Mouse (Mus musculus): ENCODE measurements around the gene Cd79b. TPM values are rescaled to one million over a fixed set of nuclear protein-coding genes. Genes with fewer than 3 reads are reported as not detected.

Gene Cd79b
- total RNA-seq, 2 experiments from 2014 or later = 0.86 to 0.93 TPM

- DNase-seq (ENCODE audit: low spot score in 2 of 2) = no peak
These were observed 40.2 kb downstream of the Cd79b start for GRCm38 (mm10) chr11:106274374-106274773.

- no peak for DNase-seq (ENCODE audit: low spot score in 2 of 2)
These were observed 40.8 kb downstream of the Cd79b start for GRCm38 (mm10) chr11:106273811-106274210.

- no peak for DNase-seq (ENCODE audit: low spot score in 2 of 2)
These were observed 41.3 kb downstream of the Cd79b start for GRCm38 (mm10) chr11:106273311-106273684.

- peak; percentile 98 for DNase-seq (ENCODE audit: low spot score in 2 of 2)
These were observed 41.8 kb downstream of the Cd79b start, which contains the start of gene Smarcd2 for GRCm38 (mm10) chr11:106272644-106273310. TSS of gene Smarcd2 (minus strand) at chr11:106272972.

DNA sequence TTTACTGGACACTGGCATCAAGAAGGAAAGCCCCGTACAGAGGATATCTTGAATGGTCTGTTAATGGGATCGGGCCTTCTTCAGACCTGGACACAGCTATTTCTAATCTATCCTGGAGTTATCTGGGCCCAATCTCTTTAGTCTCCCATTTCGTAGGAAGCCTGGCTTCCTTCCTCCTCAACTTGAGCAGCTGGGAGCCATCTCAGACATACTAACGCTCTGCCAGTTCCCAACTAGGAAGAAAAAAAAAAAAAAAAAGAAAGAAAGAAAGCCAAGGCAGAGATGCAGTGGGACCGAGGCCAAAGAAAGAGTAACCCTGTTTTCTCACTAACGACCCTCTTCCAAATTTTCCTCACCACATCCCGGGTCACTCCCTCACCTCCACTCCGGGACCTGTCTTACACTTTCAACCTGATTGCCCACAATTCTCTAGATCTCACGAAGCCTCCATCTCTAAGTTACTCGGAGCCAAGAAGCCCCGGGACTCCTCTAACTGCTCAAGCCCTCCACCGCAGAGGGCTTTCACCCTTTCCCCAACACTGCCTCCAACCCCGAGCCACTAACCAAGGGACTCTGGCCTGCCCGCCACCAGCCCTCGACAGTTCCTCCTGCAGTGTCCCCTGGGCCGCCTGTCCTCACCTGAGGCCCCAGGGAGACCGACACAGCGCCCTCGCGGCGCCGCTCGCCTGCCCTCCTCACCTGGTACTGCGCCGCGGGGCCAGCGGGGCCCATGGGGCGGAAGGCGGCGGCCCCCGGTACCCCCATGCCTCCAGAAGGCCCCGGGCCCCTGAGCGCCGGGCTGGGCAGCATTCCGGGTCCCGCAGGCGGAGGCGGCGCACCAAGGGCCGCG is 42.5 kb downstream of the Cd79b start:
- no peak for DNase-seq (ENCODE audit: low spot score in 2 of 2)

DNA sequence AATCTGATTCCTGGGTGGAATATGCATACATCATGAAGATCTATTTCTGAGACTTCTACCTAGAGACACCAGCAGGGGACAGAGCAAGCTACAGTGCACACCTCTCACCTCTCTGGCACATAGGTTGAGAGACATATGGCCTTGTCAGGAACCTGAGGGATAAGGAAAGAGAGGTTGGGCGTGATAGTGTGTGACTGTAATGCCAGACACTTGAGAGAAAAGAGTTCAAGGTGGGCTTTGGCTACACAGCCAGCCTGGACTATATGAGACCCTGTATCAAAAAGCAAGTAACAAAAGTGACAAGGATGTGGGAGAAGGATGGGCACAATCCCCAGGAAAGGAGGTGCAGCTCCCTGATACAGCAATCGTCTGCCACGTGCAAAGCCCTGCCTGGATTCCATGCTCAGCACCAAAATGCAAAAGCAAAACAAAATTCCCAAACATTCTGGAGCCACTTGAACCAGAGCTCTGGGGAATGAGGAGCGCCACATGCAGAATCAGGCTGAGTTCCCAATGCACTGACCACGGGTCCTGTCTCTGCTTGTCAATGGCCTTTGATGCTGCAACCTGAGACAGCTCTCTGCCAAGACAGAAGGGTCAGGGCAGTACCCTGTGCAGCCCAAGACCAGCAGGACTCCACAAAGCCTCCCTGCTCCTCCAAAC is 43.3 kb downstream of the Cd79b start:
- no peak for DNase-seq (ENCODE audit: low spot score in 2 of 2)

DNA sequence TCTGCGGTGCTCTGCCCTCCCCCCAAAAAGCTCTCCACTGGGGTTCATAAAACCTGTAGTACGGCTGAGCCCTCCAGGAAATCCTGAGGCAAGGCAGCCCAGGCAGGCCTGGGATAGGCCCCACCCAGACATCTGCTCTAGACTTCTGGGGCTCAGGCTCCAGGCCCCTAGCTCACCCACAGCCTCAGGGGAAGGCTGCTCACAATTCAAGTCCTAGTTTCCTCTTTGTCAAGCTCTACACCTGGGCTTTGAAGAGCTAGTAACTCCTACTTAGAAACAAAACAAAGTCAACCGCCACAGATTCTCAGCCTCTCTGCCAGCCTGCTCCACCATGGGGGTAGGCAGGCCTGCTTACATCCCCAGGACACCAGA is 45.5 kb downstream of the Cd79b start:
- DNase-seq (ENCODE audit: low spot score in 2 of 2) = peak in 1 of 2 experiments; percentile 38

GRCm38 (mm10) chr11:106268326-106269059 is 46.1 kb downstream of the Cd79b start:
- DNase-seq (ENCODE audit: low spot score in 2 of 2) = peak; percentile 56 to 67

- no peak for DNase-seq (ENCODE audit: low spot score in 2 of 2)
These were observed 46.7 kb downstream of the Cd79b start for GRCm38 (mm10) chr11:106267871-106268270.

DNA sequence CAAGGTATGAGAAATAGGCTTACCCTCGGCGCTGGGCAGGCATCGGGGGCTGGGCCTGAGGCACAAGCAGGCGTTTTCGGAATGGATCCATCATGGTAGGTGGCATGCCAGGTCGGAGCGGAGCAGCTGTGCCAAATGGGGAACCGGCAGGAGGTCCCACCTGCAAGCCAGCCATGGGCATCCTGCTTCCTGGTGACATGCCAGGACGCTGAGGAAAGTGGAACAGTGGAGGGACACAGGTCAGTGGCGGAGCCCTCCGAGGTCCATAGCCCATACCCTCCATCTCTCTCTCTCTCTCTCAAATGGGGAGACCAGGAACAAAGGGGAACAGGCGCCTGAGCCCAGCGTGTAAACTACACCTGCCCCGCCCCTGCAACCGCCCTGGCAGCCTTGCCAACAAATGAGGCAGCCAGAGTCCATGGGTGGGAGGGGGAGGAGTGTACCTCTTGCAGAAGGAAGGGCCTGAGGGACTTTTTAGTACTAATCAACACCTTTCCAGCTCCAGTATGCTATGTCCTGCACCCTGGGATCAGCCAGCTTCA is 47.2 kb downstream of the Cd79b start:
- peak; percentile 31 to 36 for DNase-seq (ENCODE audit: low spot score in 2 of 2)

GRCm38 (mm10) chr11:106266431-106266830 is 48.1 kb downstream of the Cd79b start:
- DNase-seq (ENCODE audit: low spot score in 2 of 2) = no peak

DNA sequence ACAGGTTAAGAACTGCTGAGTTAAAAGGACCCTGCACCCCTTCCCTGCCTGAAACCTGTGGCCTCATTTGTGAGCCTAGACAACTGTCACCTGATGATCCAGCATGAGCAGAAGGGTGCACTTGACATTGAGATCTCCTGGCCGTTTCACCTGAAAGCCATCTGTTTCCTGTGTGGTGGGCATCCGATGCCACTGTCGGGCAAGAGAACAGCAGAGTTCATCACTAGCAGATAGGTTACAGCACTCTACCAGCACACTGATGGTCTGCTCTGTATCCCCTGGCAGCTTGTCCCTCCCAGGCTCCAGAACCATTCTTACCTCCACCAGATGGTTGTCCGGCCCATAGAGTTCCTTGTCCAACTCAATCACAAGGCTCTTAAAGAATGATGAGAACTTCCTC is 49.0 kb downstream of the Cd79b start:
- no peak for DNase-seq (ENCODE audit: low spot score in 2 of 2)

- DNase-seq (ENCODE audit: low spot score in 2 of 2) = no peak
These were observed 49.6 kb downstream of the Cd79b start for GRCm38 (mm10) chr11:106264988-106265387.

- no peak for DNase-seq (ENCODE audit: low spot score in 2 of 2)
These were observed 50.6 kb downstream of the Cd79b start for GRCm38 (mm10) chr11:106263963-106264362.

Other genes starting within 250 kb of the Cd79b start
- 10 to 100 TPM; 32.3 to 33.3 TPM for gene Taco1, start 248.7 kb downstream of the Cd79b start, total RNA-seq (2021)
- gene Map3k3, start 230.1 kb downstream of the Cd79b start, total RNA-seq (2021) = 10 to 100 TPM; 34.3 to 37.3 TPM
- gene Gm10840, start 153.9 kb downstream of the Cd79b start, total RNA-seq (2021) = not detected
- 10 to 100 TPM in 1 of 2 experiments, 1 to 10 TPM in 1; 9.5 to 11.7 TPM for gene Limd2, start 153.9 kb downstream of the Cd79b start, total RNA-seq (2021)
- 10 to 100 TPM; 11.6 to 13.1 TPM for gene Strada, start 112.6 kb downstream of the Cd79b start, total RNA-seq (2021)
- gene Ccdc47, start 98.4 kb downstream of the Cd79b start, total RNA-seq (2021) = 100 to 1,000 TPM; 106 to 118 TPM
- 10 to 100 TPM; 42.1 to 55.2 TPM for gene Ddx42, start 97.8 kb downstream of the Cd79b start, total RNA-seq (2021)
- 10 to 100 TPM; 53.6 to 55.8 TPM for gene Ftsj3, start 58.7 kb downstream of the Cd79b start, total RNA-seq (2021)
- gene Psmc5, start 58.6 kb downstream of the Cd79b start, total RNA-seq (2021) = 100 to 1,000 TPM; 157 to 159 TPM
- 10 to 100 TPM; 47.4 to 63.7 TPM for gene Smarcd2, start 41.8 kb downstream of the Cd79b start, total RNA-seq (2021)
- gene Tcam1, start 38.1 kb downstream of the Cd79b start, total RNA-seq (2021) = under 1 TPM; 0.10 to 0.13 TPM
- not detected for gene Gh, start 12.9 kb downstream of the Cd79b start, total RNA-seq (2021)
- under 1 TPM; 0.20 to 0.99 TPM for gene Scn4a, start 38.5 kb upstream of the Cd79b start, total RNA-seq (2021)
- gene Prr29, start 50.7 kb upstream of the Cd79b start, total RNA-seq (2021) = not detected
- 10 to 100 TPM; 12.5 to 15.0 TPM for gene Icam2, start 73.3 kb upstream of the Cd79b start, total RNA-seq (2021)
- gene Ern1, start 173.1 kb upstream of the Cd79b start, total RNA-seq (2021) = 100 to 1,000 TPM in 1 of 2 experiments, 10 to 100 TPM in 1; 74.1 to 154 TPM

Measured in adrenal gland, adult 18-20 months (tissue).